Mouse (Mus musculus) ES-Bruce4 (cell line): Measurements from ENCODE around the gene Apoh.

ENCODE experiments used
- CTCF ChIP-seq: IDR thresholded peaks from one replicate; pipeline ENCODE4 v1.8.1; 2011; ENCODE audit warnings: low read depth, low read length
- POLR2A ChIP-seq: IDR thresholded peaks from one replicate; pipeline ENCODE4 v1.8.1; 2011; ENCODE audit warnings: low read length; ENCODE audit not compliant: insufficient read depth

DNA sequence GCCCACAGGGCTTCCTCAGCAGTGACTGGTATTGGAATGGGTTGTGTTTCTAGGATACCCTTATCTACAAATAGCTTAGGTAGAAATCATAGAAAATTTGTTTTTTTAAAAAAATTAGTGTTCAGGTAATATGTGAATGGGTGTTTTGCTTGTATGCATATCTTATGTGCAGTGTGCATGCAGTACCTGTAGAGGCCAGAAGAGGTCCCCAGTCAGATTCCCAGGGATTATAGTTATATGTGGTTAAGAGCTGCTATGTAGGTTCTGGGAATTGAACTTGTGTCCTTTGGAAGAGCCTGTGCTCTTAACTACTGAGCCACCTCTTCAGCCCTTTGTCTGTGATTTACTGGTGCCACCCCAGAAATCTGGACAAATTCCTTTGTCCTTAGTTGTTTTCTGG, 104.0 kb downstream of the Apoh start:
- no peak for TF ChIP-seq CTCF
- TF ChIP-seq POLR2A: no peak
